Mouse (Mus musculus) limb, embryonic 11.5 days (tissue): ENCODE measurements around the gene Hadha. TPM values are rescaled to one million over a fixed set of nuclear protein-coding genes. Genes with fewer than 3 reads are reported as not detected.

Source experiments
- ATAC-seq: fragments of 200-750 bp; cut with Nextera tagmentation; 2 replicates; pipeline ENCODE4 v1.8.0; 2017; ENCODE audit warnings: low read depth; ENCODE audit not compliant: insufficient number of reproducible peaks, low FRiP score, low TSS enrichment
- DNase-seq: peaks from one replicate; pipeline ENCODE4 v3.0.0-alpha.2; 2015; ENCODE audit warnings: low spot score
- H3K27ac ChIP-seq: fragments of 300-500 bp; sonication (generic); replicated peaks from 2 replicates; pipeline ENCODE4 v1.5.1; 2014; ENCODE audit warnings: low read depth, mild to moderate bottlenecking, low read length
- H3K27me3 ChIP-seq: fragments of 300-500 bp; sonication (generic); 2 replicates; pipeline ENCODE4 v1.6.1; 2014; ENCODE audit warnings: mild to moderate bottlenecking, low read length, mixed read lengths; ENCODE audit not compliant: control insufficient read depth, insufficient read depth
- H3K36me3 ChIP-seq: fragments of 300-500 bp; sonication (generic); 2 replicates; pipeline ENCODE4 v1.6.1; 2014; ENCODE audit warnings: mild to moderate bottlenecking, low read length, moderate library complexity, mixed read lengths; ENCODE audit not compliant: control insufficient read depth, insufficient read depth
- H3K4me1 ChIP-seq: fragments of 300-500 bp; sonication (generic); 2 replicates; pipeline ENCODE4 v1.6.1; 2014; ENCODE audit warnings: low read length, mixed read lengths; ENCODE audit not compliant: control insufficient read depth, insufficient read depth
- H3K4me2 ChIP-seq: fragments of 300-500 bp; sonication (generic); 2 replicates; pipeline ENCODE4 v1.6.1; 2014; ENCODE audit warnings: low read depth, mild to moderate bottlenecking, moderate library complexity; ENCODE audit not compliant: severe bottlenecking
- H3K4me3 ChIP-seq: fragments of 300-500 bp; sonication (generic); 2 replicates; pipeline ENCODE4 v1.5.1; 2014; ENCODE audit warnings: low read depth, low read length
- H3K9ac ChIP-seq: fragments of 300-500 bp; sonication (generic); 2 replicates; pipeline ENCODE4 v1.6.1; 2014; ENCODE audit warnings: mild to moderate bottlenecking, low read length
- H3K9me3 ChIP-seq: fragments of 300-500 bp; sonication (generic); 2 replicates; pipeline ENCODE4 v1.6.1; 2016; ENCODE audit warnings: low read length; ENCODE audit not compliant: control insufficient read depth
- WGBS: fragments of 180-500 bp; shearing (Covaris S2); extraction: QIAGEN DNeasy Blood & Tissue Kit; methylation state at CpG from one replicate; pipeline ENCODE4 v1.1.7; 2014; 5-methylcytosine and 5-hydroxymethylcytosine counted together
- polyA plus RNA-seq: library from polyadenylated mRNA; unstranded; fragments of >200 nt; fragmentation: Nextera tagmentation; extraction: Ambion mirVana; gene quantifications from 2 replicates; pipeline ENCODE4 v1.2.1, GENCODE M21; 2014

The Hadha gene
- polyA plus RNA-seq, 1 experiment from 2014 or later: 97.1 TPM

GRCm38 (mm10) chr5:30125587-30125986 lies 29.4 kb downstream of the Hadha start:
- Histone ChIP-seq H3K4me3 (no peak overlapping the region), H3K27ac (no peak overlapping the region), H3K9me3 (no peaks in the 10 kb centered on the region), H3K36me3 (peaks cover 6% of the 10 kb centered on the region), H3K27me3 (no peaks in the 10 kb centered on the region), H3K9ac (no peak overlapping the region), H3K4me2 (no peak overlapping the region), H3K4me1 (no peaks in the 10 kb centered on the region)
- WGBS: 57% methylated on average over 5 of the region's 5 CpGs
- ATAC-seq (no peak), DNase-seq (peak; percentile 48)

DNA sequence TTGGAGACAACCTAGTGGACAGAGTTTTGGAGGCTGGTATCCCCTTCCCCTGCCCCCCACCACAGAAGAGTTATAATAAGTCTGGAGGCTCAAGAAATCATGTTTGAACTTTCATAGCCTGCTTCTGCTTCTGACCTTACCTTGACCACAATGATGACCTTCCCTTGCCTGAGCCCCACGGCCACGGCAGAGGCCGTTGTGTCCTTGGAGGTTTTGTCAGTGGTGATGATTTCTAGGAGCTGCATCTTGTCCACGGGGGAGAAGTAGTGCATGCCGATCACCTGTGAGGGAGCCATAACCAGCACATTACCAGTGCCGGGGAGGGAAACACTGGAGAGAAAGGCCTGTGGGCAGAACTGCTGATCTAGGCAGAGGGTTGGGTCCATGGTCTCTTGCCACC lies 32.5 kb downstream of the Hadha start:
- no peak for DNase-seq
- Histone ChIP-seq H3K9me3 (no peaks in the 10 kb centered on the region), H3K27ac (no peak overlapping the region), H3K27me3 (no peaks in the 10 kb centered on the region), H3K4me1 (no peaks in the 10 kb centered on the region), H3K9ac (no peak overlapping the region), H3K4me3 (no peak overlapping the region), H3K36me3 (peaks cover 11% of the 10 kb centered on the region; the same call in 1 of the 2 replicates), H3K4me2 (no peak overlapping the region)
- no peak for ATAC-seq
- WGBS: 90% methylated on average over 6 of the region's 6 CpGs

- H3K4me2 ChIP-seq: no peak overlapping the region
- no peak for DNase-seq
- H3K4me1 ChIP-seq: no peaks in the 10 kb centered on the region
- peaks cover 4% of the 10 kb centered on the region; the same call in 1 of the 2 replicates for H3K27me3 ChIP-seq
- no peak overlapping the region for H3K9ac ChIP-seq
- no peak for ATAC-seq
- H3K27ac ChIP-seq: no peak overlapping the region
- no peaks in the 10 kb centered on the region for H3K9me3 ChIP-seq
- WGBS: 90% methylated on average over 7 of the region's 7 CpGs
- H3K36me3 ChIP-seq: peaks cover 11% of the 10 kb centered on the region; the same call in 1 of the 2 replicates
- no peak overlapping the region for H3K4me3 ChIP-seq
Measured at GRCm38 (mm10) chr5:30120106-30120505, 34.9 kb downstream of the Hadha start.

GRCm38 (mm10) chr5:30119163-30119562 lies 35.8 kb downstream of the Hadha start:
- Histone ChIP-seq H3K4me2 (no peak overlapping the region), H3K36me3 (peaks cover 11% of the 10 kb centered on the region; the same call in 1 of the 2 replicates), H3K27me3 (peaks cover 9% of the 10 kb centered on the region; the same call in 1 of the 2 replicates), H3K27ac (no peak overlapping the region), H3K4me1 (no peaks in the 10 kb centered on the region), H3K4me3 (no peak overlapping the region), H3K9me3 (no peaks in the 10 kb centered on the region), H3K9ac (no peak overlapping the region)
- WGBS: 89% methylated on average over 6 of the region's 6 CpGs
- ATAC-seq (no peak), DNase-seq (no peak)

DNA sequence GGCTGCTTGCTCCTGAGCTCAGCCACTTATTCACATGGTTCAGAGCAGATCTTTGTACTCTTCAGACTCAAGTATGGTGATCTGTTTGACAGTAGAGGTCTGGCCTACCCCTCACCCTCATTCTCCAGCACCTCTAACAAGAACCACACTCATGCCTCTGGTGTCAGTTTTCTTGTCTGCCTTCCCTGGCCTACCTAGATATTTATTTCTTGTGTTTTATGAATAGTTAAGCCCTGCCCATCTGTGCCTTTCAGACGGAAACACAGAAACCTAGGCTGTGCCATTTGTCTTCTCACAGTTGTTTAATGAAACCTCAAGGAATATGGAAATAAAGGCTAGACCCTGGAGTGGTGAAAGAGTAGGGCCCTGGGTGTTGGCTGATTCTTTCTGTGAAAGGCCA lies 36.9 kb downstream of the Hadha start:
- no peaks in the 10 kb centered on the region for H3K9me3 ChIP-seq
- 83% methylated on average over 1 of the region's 1 CpGs for WGBS
- H3K4me3 ChIP-seq: no peak overlapping the region
- peaks cover 18% of the 10 kb centered on the region for H3K27me3 ChIP-seq
- no peak overlapping the region for H3K9ac ChIP-seq
- ATAC-seq (no peak), DNase-seq (no peak)
- no peaks in the 10 kb centered on the region for H3K4me1 ChIP-seq
- peaks cover 11% of the 10 kb centered on the region; the same call in 1 of the 2 replicates for H3K36me3 ChIP-seq
- no peak overlapping the region for H3K4me2 ChIP-seq
- H3K27ac ChIP-seq: no peak overlapping the region

DNA sequence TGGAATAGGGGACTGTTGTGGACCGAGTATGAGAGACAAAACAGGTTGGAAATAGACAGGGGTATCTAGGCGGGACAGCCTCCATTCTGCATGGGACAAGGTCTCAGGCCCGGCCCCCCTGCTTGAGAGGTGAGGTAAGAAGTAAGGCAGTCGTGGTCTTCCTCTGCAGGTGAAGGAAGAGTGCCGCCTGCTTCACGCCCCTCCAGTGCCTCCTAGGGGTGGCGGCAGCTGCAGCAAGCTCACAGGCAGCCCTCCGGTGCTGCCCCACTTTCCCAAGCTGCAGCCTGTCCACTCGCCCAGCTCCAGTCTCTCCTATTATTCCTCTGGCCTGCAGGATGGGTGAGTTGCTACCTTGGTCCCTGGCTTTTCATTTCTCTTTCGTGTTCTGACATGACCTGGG lies 39.2 kb downstream of the Hadha start:
- 19% methylated on average over 10 of the region's 10 CpGs for WGBS
- Histone ChIP-seq H3K9ac (no peak overlapping the region), H3K36me3 (peaks cover 7% of the 10 kb centered on the region; the same call in 1 of the 2 replicates), H3K4me1 (peaks cover 7% of the 10 kb centered on the region), H3K27me3 (peaks cover 22% of the 10 kb centered on the region), H3K4me2 (no peak overlapping the region), H3K4me3 (no peak overlapping the region), H3K27ac (no peak overlapping the region), H3K9me3 (no peaks in the 10 kb centered on the region)
- no peak for ATAC-seq
- DNase-seq: no peak

DNA sequence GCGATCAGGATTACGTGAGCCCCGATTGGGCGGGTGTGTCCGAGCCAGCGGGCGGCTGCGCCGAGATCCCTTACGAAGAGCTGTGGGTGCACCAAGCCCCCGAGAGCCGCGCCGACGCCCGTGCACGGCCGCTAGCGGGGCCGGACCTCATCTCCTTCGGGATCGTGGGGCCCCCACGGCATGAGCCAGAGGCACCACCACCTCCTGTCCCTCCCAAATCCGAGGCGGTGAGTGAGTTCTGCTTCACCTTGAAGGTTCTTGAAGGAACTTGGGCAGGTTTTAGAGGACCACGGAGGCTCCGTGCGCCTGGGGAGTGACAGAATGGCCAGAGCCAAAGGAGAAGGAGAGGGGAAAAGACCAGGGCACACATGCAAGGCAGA lies 40.2 kb downstream of the Hadha start:
- peak overlapping the region; percentile 91 for H3K4me2 ChIP-seq
- H3K4me1 ChIP-seq: peaks cover 13% of the 10 kb centered on the region
- H3K9ac ChIP-seq: peak overlapping the region; percentile 67
- H3K27me3 ChIP-seq: peaks cover 25% of the 10 kb centered on the region
- no peak overlapping the region for H3K27ac ChIP-seq
- DNase-seq (no peak), ATAC-seq (no peak)
- WGBS: 1% methylated on average over 28 of the region's 28 CpGs
- peak overlapping the region; percentile 52 for H3K4me3 ChIP-seq
- H3K36me3 ChIP-seq: peaks cover 4% of the 10 kb centered on the region; the same call in 1 of the 2 replicates
- H3K9me3 ChIP-seq: no peaks in the 10 kb centered on the region

GRCm38 (mm10) chr5:30113881-30114760 lies 40.8 kb downstream of the Hadha start:
- Histone ChIP-seq H3K4me1 (peaks cover 13% of the 10 kb centered on the region), H3K4me2 (peak overlapping the region; percentile 91), H3K27ac (no peak overlapping the region), H3K4me3 (peak overlapping the region; percentile 52), H3K9me3 (no peaks in the 10 kb centered on the region), H3K9ac (peak overlapping the region; percentile 67), H3K36me3 (no peaks in the 10 kb centered on the region), H3K27me3 (peaks cover 27% of the 10 kb centered on the region)
- peak; percentile 72; the same call in 1 of the 2 replicates for ATAC-seq
- DNase-seq: peak; percentile 91
- WGBS: under 1% methylated on average over 95 of the region's 103 CpGs
